Mouse (Mus musculus) E14TG2a.4 (cell line): ENCODE data around the gene Alpk3.

Source experiments
- CTCF ChIP-seq: conservative IDR thresholded peaks from 2 replicates; pipeline ENCODE4 v1.5.1; 2014; ENCODE audit warnings: low read length
- POU5F1 ChIP-seq: IDR thresholded peaks from 2 replicates; pipeline ENCODE4 v1.6.1; 2014; ENCODE audit warnings: low read length, borderline replicate concordance

- TF ChIP-seq CTCF = no peak
- TF ChIP-seq POU5F1 = no peak
Measured at GRCm38 (mm10) chr7:81055709-81056370, 1.6 kb upstream of the Alpk3 start.
